Mouse (Mus musculus) hindbrain, embryonic 15.5 days (tissue): Measurements from ENCODE around the gene Osm. TPM values are rescaled to one million over a fixed set of nuclear protein-coding genes. Genes with fewer than 3 reads are reported as not detected.

Experiments used
- ATAC-seq: fragments of 200-750 bp; cut with Nextera tagmentation; 2 replicates; pipeline ENCODE4 v1.8.0; 2017; ENCODE audit warnings: low read depth, moderate number of reproducible peaks, moderate TSS enrichment; ENCODE audit not compliant: low FRiP score
- H3K27ac ChIP-seq: fragments of 300-500 bp; sonication (generic); replicated peaks from 2 replicates; pipeline ENCODE4 v1.5.1; 2015; ENCODE audit warnings: mild to moderate bottlenecking, inconsistent platforms
- H3K27me3 ChIP-seq: fragments of 300-500 bp; sonication (generic); 2 replicates; pipeline ENCODE4 v1.6.1; 2015; ENCODE audit warnings: control low read depth, inconsistent platforms
- H3K36me3 ChIP-seq: fragments of 300-500 bp; sonication (generic); 2 replicates; pipeline ENCODE4 v1.6.1; 2015; ENCODE audit warnings: control low read depth, inconsistent platforms
- H3K4me1 ChIP-seq: fragments of 300-500 bp; sonication (generic); replicated peaks from 2 replicates; pipeline ENCODE4 v1.6.1; 2015; ENCODE audit warnings: control low read depth, inconsistent platforms
- H3K4me2 ChIP-seq: fragments of 300-500 bp; sonication (generic); 2 replicates; pipeline ENCODE4 v1.6.1; 2015; ENCODE audit warnings: moderate library complexity, mild to moderate bottlenecking, inconsistent platforms
- H3K4me3 ChIP-seq: fragments of 300-500 bp; sonication (generic); 2 replicates; pipeline ENCODE4 v1.5.1; 2015; ENCODE audit warnings: mild to moderate bottlenecking, inconsistent platforms
- H3K9ac ChIP-seq: fragments of 300-500 bp; sonication (generic); 2 replicates; pipeline ENCODE4 v1.6.1; 2015; ENCODE audit warnings: inconsistent platforms
- H3K9me3 ChIP-seq: fragments of 300-500 bp; sonication (generic); 2 replicates; pipeline ENCODE4 v1.6.1; 2016; ENCODE audit warnings: control low read depth, inconsistent platforms
- WGBS: fragments of 180-500 bp; shearing (Covaris S2); methylation state at CpG from one replicate; pipeline ENCODE4 v1.1.7; 2015; 5-methylcytosine and 5-hydroxymethylcytosine counted together
- polyA plus RNA-seq: library from polyadenylated mRNA; unstranded; fragments of >200 nt; fragmentation: Nextera tagmentation; extraction: Ambion mirVana; gene quantifications from 2 replicates; pipeline ENCODE4 v1.2.1, GENCODE M21; 2015

Osm gene
- polyA plus RNA-seq, 1 experiment from 2014 or later, result not detected

DNA sequence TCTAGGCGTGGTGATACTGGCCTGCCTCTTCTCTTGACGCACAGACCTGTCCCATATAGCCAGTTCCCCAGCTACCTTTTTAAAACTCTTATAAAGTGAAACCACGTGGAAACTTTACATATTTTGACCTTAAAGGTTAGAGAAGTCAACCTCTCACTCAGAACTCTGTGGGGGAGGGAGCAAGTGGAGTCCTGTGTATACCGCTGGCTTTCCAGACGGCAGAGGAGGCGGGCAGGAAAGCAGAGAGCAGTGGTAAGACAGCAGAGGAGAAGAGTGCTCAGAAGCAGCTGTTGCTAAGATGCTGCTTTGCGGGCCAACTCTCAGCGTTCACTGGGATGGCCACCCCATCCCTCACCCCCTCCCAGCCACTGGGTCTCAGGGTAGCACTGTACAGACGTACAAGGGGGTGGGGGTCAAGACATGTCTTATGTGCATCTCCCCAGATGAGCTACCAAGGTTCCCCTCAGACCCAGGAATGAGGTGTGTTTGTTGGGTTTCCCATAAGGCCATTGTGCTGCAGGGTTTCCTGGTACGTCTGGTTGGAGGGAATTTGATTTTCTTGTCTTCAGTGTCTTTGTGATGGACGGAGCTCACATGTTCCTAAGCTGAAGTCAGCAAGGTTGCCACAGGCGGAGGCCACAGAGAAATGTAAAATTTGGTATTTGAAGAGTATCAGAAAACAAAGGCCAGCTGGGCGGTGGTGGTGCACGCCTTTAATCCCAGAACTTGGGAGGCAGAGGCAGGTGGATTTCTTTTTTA is 11.2 kb downstream of the Osm start:
- ATAC-seq, result no peak
- no peak overlapping the region for H3K9ac ChIP-seq
- H3K36me3 ChIP-seq, result no peaks in the 10 kb centered on the region
- H3K4me2 ChIP-seq, result no peak overlapping the region
- H3K27me3 ChIP-seq, result no peaks in the 10 kb centered on the region
- H3K4me3 ChIP-seq, result no peak overlapping the region
- WGBS, result 76% methylated on average over 14 of the region's 14 CpGs
- no peaks in the 10 kb centered on the region for H3K4me1 ChIP-seq
- H3K27ac ChIP-seq, result no peak overlapping the region
- no peaks in the 10 kb centered on the region for H3K9me3 ChIP-seq

DNA sequence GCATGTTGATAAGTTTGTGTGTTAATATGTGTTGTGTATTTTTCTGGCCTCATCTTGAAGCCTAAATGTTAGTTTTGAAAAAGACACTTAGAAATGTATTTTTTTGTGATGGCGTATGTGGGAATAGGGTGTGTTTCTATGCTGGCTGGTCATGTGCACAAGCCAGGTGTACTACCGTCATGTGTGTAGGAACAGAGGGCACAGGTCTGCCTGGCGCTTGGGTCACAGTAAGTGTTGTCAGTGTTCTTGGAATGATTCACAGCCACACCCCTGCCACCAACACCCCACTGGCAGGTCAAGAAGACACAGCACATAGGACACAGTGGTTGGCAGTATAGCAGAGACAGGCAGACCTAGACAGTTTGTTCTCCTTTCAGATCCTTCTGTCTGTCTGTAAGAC is 12.9 kb downstream of the Osm start:
- H3K4me1 ChIP-seq, result no peaks in the 10 kb centered on the region
- no peak overlapping the region for H3K4me3 ChIP-seq
- no peak for ATAC-seq
- no peak overlapping the region for H3K4me2 ChIP-seq
- no peaks in the 10 kb centered on the region for H3K36me3 ChIP-seq
- no peak overlapping the region for H3K27ac ChIP-seq
- WGBS, result 93% methylated on average over 3 of the region's 3 CpGs
- H3K27me3 ChIP-seq, result no peaks in the 10 kb centered on the region
- no peaks in the 10 kb centered on the region for H3K9me3 ChIP-seq
- no peak overlapping the region for H3K9ac ChIP-seq

DNA sequence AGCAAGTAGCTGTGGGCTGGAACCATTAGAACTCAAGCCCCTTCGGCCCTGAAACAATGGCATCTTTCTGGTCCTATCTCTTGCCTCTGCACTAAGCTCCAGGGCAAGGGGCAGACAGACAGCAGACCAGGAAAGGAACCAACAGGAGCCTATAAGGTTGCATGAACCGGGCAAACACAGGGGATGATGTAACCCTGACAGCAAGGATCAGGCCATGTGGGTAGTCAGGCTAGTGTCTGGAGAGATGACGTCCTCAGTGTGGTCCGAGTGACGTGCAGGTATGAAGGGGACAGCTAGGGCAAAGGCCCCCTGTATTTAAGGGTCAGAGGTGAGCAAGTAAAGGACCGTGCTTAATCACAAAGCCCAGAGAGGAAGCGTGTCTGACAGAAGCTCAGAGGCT is 14.1 kb downstream of the Osm start:
- no peak overlapping the region for H3K9ac ChIP-seq
- H3K4me3 ChIP-seq, result no peak overlapping the region
- H3K4me2 ChIP-seq, result no peak overlapping the region
- WGBS, result 72% methylated on average over 7 of the region's 7 CpGs
- no peaks in the 10 kb centered on the region for H3K4me1 ChIP-seq
- no peak for ATAC-seq
- H3K36me3 ChIP-seq, result no peaks in the 10 kb centered on the region
- no peaks in the 10 kb centered on the region for H3K9me3 ChIP-seq
- H3K27me3 ChIP-seq, result no peaks in the 10 kb centered on the region
- H3K27ac ChIP-seq, result no peak overlapping the region

DNA sequence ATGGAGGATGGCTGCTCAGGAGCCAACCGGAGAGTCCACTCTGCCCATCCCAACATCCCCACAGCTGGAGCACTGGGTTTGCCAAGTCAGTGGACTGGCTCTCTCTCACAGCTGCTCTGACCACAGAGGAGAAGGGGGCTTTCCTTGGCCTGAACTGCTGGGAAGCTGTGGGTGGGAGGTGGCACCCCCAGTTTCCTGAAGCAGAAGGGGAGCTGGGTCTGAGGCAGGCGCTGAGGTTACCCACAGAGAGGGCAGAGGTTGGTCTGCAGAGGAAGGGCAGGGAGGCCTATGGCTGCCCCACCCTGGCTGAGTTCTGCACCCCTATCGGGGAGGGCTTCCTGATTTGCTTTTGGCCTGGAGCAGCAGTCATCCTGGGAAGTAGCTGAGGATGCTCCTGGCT is 15.2 kb downstream of the Osm start:
- ATAC-seq, result no peak
- WGBS, result 85% methylated on average over 3 of the region's 3 CpGs
- H3K27me3 ChIP-seq, result no peaks in the 10 kb centered on the region

DNA sequence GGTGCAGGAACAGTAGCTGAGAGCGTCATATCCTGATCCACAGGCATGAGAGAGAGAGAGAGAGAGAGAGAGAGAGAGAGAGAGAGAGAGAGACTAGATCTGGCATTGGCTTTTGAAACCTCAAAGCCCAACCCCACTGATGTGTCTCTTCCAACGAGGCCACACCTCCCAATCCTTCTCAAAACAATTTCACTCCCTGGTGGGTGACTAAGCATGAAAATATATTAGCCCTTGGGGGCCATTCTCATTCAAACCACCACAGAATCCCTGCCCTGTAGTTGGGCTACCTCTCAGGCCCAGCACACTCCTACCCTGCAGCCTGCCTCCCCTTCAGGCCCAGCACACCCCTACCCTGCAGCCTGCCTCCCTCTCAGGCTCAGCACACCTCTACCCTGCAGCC is 16.7 kb downstream of the Osm start:
- Histone ChIP-seq H3K4me3 (no peak overlapping the region), H3K27me3 (no peaks in the 10 kb centered on the region), H3K9me3 (no peaks in the 10 kb centered on the region), H3K4me2 (no peak overlapping the region), H3K27ac (no peak overlapping the region), H3K36me3 (no peaks in the 10 kb centered on the region), H3K4me1 (no peaks in the 10 kb centered on the region), H3K9ac (no peak overlapping the region)
- ATAC-seq, result no peak
- WGBS, result 76% methylated on average over 2 of the region's 2 CpGs

More for the DNA sequence above, 15.2 kb downstream of the Osm start:
- H3K4me2 ChIP-seq, result no peak overlapping the region
- no peaks in the 10 kb centered on the region for H3K9me3 ChIP-seq
- no peaks in the 10 kb centered on the region for H3K36me3 ChIP-seq
- H3K27ac ChIP-seq, result no peak overlapping the region
- no peak overlapping the region for H3K9ac ChIP-seq
- H3K4me3 ChIP-seq, result no peak overlapping the region
- no peaks in the 10 kb centered on the region for H3K4me1 ChIP-seq

DNA sequence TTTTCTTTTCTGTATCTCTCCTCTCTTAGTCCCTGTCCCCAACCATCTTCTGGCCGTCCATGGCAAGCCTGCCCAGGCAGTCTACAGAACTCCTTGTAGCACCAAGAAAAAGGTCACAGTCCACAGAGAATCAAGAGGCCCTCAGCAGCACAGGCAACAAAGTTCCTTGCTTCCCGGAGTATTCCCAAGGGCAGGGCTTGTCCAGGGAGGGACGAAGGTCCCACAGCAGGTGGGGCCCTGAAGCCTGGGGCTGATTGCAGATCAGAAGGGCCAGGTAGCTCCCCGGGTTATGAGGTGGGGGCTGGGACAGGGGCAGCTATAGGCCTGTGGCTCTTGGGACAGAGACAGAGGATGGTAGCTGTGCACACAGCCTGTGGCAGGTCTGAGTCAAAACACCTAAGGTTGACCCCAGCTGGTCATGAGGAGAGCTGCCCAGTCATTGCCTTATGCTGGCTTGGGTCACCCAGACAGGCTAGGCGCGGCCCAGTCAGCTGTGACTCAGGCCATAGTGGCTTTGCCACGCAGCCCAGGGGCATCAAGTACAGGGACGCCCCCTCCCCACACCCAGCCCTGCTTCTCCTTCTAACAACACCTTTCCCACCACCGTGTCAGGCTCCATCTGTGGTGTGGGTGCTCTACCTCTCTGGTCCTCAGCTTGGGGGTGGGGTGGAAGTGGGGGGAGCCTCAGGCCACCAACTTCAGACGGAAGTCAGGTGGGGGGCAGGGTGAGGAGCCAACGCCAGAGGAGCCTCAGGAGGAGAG is 20.8 kb downstream of the Osm start, which contains the start of gene Lif:
Gene Lif, plus strand, starts transcription at position 712 of the 762 bp plus-strand sequence.
- H3K27ac ChIP-seq, result no peak within 1 kb of the TSS
- H3K9me3 ChIP-seq, result no peaks in the 10 kb centered on the region
- 74% methylated on average over 11 of the region's 11 CpGs for WGBS
- ATAC-seq, result no peak
- H3K27me3 ChIP-seq, result no peaks in the 10 kb centered on the region
- H3K9ac ChIP-seq, result no peak within 1 kb of the TSS
- no peak within 1 kb of the TSS for H3K4me3 ChIP-seq
- peaks cover 16% of the 10 kb centered on the region for H3K4me1 ChIP-seq
- H3K4me2 ChIP-seq, result no peak within 1 kb of the TSS
- H3K36me3 ChIP-seq, result no peaks in the 10 kb centered on the region

DNA sequence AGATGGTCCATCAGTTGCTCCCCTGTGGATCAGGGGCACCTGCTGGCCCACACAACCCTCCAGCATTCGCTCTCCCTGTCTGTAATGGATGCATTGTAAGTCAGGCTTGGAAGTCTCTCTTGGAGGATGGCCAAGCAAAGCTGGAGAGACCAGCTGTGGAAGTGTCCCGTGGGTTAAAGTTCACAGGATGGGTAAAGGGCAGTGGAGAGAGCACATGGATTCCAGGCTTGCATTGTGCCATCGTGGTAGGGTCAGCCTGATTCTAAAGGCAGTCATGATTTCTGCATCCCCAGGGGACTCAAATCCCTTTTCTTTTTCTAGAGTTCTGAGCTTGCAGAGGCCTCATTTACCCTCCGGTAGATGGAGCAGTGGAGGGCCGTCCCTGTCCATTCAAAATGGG is 21.5 kb downstream of the Osm start:
- H3K9ac ChIP-seq, result no peak overlapping the region
- no peak overlapping the region for H3K27ac ChIP-seq
- 55% methylated on average over 5 of the region's 5 CpGs for WGBS
- peaks cover 22% of the 10 kb centered on the region for H3K4me1 ChIP-seq
- H3K4me3 ChIP-seq, result no peak overlapping the region
- no peaks in the 10 kb centered on the region for H3K9me3 ChIP-seq
- H3K27me3 ChIP-seq, result no peaks in the 10 kb centered on the region
- H3K36me3 ChIP-seq, result no peaks in the 10 kb centered on the region
- no peak for ATAC-seq
- H3K4me2 ChIP-seq, result no peak overlapping the region

DNA sequence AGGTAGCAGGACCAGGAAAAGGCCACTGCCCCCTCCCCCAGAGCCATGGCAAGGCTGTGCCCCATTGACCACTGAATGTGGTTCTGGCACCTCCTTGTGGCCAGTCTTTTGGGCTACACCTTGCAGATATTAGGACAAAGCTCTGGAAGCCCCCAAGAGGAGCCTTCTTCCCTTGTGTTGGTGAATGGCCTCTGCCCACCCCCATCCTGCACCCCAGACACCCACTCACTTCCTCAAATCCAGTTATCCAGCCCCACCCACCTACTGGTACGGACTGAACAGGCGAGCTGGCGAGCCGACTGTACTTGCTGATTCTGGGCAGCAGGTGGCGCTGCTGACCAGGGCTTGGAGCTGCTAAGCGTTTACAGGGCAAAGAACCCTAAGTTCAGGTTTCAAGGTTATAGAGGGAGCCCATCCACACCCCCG is 22.4 kb downstream of the Osm start:
- Histone ChIP-seq H3K27ac (no peak overlapping the region), H3K9ac (no peak overlapping the region; the same call in 1 of the 2 replicates), H3K4me1 (peaks cover 22% of the 10 kb centered on the region), H3K27me3 (no peaks in the 10 kb centered on the region), H3K9me3 (no peaks in the 10 kb centered on the region), H3K4me3 (peak overlapping the region; percentile 26), H3K36me3 (no peaks in the 10 kb centered on the region), H3K4me2 (peak overlapping the region; percentile 60)
- WGBS, result under 1% methylated on average over 7 of the region's 7 CpGs
- peak; percentile 78 for ATAC-seq

DNA sequence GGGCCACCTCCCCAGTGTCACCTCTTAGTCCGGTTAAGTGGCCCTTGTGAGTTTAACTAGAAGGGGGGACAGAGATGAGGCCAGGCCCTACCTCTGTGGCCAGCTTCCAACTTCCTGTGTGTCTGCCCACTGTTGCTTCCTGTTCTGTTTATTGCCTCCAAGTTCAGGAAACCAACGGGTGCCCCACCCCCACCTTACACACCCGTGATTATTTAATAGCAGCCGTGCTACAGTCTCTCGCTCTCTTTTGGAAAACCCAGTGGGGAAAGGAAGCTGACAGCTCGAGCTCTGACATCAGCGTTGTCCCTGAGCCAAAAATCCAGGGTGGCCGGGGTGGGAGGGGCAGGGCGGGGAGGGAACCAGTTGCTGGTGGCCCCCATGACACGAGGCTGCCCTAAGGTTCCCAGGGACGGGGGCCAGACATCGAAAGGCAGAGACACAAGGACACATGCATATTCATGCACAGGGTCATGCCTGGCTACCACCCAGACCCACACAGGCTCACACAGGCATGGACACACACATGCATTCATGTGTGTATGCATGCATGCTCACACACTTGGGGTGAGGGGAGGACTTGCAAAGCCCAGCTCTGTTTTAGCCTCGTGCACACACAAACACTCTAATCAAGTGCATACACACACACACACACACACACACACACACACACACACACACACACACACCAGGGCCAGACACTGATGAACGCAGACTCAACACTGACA is 24.4 kb downstream of the Osm start:
- Histone ChIP-seq H3K36me3 (no peaks in the 10 kb centered on the region), H3K9me3 (no peaks in the 10 kb centered on the region), H3K4me3 (no peak overlapping the region), H3K4me1 (peaks cover 22% of the 10 kb centered on the region), H3K9ac (no peak overlapping the region), H3K27ac (no peak overlapping the region), H3K4me2 (no peak overlapping the region), H3K27me3 (peaks cover 13% of the 10 kb centered on the region)
- no peak for ATAC-seq
- 44% methylated on average over 14 of the region's 14 CpGs for WGBS

DNA sequence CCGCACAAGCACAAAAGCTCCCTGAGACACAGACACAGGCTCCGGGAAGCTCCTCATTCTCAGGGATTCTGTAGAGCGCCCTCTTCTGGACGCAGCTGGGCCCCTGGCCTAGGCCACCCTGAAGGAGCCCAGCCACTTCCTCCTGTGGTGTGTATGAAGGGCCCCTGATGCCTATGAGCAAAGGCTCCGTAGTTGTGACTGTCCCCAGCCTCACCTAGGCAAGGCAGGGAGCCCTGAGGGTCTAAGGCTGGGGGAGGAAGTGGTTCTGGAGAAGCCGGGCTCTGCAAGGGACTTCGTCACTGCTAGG is 24.9 kb downstream of the Osm start:
- H3K4me2 ChIP-seq, result no peak overlapping the region
- no peaks in the 10 kb centered on the region for H3K9me3 ChIP-seq
- 41% methylated on average over 7 of the region's 7 CpGs for WGBS
- H3K27me3 ChIP-seq, result peaks cover 18% of the 10 kb centered on the region
- no peaks in the 10 kb centered on the region for H3K36me3 ChIP-seq
- H3K9ac ChIP-seq, result no peak overlapping the region
- H3K4me3 ChIP-seq, result no peak overlapping the region
- ATAC-seq, result peak; percentile 6; the same call in 1 of the 2 replicates
- 0 out of 2 replicates have a peak overlapping the region, but pooled peaks have one; percentile 14 for H3K27ac ChIP-seq
- peaks cover 23% of the 10 kb centered on the region for H3K4me1 ChIP-seq

DNA sequence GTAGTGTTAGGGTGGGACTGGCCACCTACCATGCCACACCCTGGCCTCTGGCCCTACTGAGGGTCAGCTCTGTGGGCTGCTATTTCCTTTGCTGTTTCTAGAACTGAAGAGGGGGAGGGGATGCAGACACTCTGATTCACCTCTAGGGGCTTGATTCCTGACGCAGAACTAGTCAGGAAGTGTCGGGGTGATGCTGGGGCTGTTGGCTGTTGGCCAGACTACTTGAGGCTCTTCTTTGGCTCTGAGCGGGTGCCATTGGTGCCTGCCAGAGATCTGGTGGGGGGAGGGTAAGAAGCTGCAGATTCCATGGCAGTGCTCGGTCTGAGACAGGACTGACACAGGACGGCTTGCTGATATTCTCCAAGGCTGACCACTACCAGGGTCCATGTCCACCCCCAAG is 25.7 kb downstream of the Osm start:
- H3K36me3 ChIP-seq, result no peaks in the 10 kb centered on the region
- peaks cover 31% of the 10 kb centered on the region for H3K4me1 ChIP-seq
- H3K9ac ChIP-seq, result no peak overlapping the region
- H3K4me2 ChIP-seq, result no peak overlapping the region
- H3K27me3 ChIP-seq, result peaks cover 20% of the 10 kb centered on the region
- WGBS, result 26% methylated on average over 5 of the region's 5 CpGs
- H3K9me3 ChIP-seq, result no peaks in the 10 kb centered on the region
- H3K27ac ChIP-seq, result no peak overlapping the region
- H3K4me3 ChIP-seq, result no peak overlapping the region
- no peak for ATAC-seq

DNA sequence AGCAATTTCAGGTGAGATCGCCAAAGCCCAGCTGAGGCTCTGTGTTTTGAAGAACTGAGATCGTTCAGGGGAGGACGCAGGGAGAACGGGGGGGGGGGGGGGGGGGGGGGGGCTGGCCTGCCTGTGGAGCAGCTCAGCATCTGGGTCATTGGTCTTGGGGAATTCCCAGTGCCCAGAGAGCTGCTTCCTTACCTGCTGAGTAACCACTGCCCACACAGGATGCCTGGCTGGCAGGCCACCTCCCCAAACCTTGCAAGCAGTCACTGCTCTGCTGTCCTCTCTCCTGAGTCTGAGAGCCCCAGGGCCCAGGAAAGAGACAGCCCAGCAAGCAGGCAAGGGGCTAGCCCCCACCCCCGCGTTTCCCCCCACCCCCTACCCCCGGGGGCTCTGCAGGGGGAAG is 26.6 kb downstream of the Osm start:
- Histone ChIP-seq H3K27me3 (peaks cover 28% of the 10 kb centered on the region), H3K4me1 (peaks cover 33% of the 10 kb centered on the region), H3K4me2 (no peak overlapping the region), H3K36me3 (no peaks in the 10 kb centered on the region), H3K9ac (no peak overlapping the region), H3K4me3 (no peak overlapping the region), H3K27ac (no peak overlapping the region), H3K9me3 (no peaks in the 10 kb centered on the region)
- ATAC-seq, result no peak
- 25% methylated on average over 7 of the region's 7 CpGs for WGBS
